In the genomic region with DNA sequence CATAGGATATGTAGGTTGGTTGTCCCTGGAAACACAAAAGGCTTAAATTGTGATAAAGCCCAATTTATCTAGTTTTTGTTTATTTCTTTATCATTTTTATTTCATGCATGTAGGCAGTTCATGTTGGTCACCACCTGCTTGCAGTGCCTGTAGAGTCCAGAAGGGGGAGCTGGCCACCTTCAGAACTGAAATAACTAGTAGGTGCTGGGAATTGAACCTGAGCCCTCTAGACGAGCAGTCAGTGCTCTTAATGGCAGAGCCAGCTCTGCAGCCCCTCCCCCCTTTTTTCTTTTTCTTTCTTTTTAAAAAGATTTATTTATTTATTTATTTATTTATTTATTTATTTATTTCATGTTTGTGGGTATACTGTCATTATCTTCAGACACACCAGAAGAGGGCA, we compare ENCODE assay signal across 12 mouse cellular contexts. TPM values are rescaled to one million over a fixed set of nuclear protein-coding genes. Genes with fewer than 3 reads are reported as not detected.
DNase-seq lines count a peak whose midpoint lies in the region; ATAC-seq and TF ChIP-seq lines count a peak whose summit lies in the region.
"Had no signal": no experiment of that assay in that cellular context is flagged by ENCODE, and none has a peak within 500 bp of the region (broad histone marks: within the 10 kb centered on the region; RNA-seq: fewer than 3 reads in every experiment).

No protein-coding gene starts in this region.

- no peak for ATAC-seq in heart, postnatal 0 days (ENCODE audit: insufficient read depth, low read depth)

- no peak overlapping the region for H3K27ac ChIP-seq in heart, postnatal 0 days (ENCODE audit: low read depth)
- no peak overlapping the region for H3K27ac ChIP-seq in testis, adult 2 months (ENCODE audit: control insufficient read depth, insufficient read depth, low read depth, low read length)
- no peak overlapping the region for H3K27ac ChIP-seq in cortical plate, adult 2 months (ENCODE audit: insufficient read depth, low read length)
- H3K27ac ChIP-seq: forebrain, embryonic 12.5 days; hindbrain, embryonic 13.5 days; midbrain, embryonic 10.5 days; neural tube, embryonic 15.5 days had no signal

- DNase-seq in heart, postnatal 0 days (ENCODE audit: low spot score), result no peak
- no peak for DNase-seq in heart, postnatal 10 days
- no peak for DNase-seq in testis, postnatal 14 days (ENCODE audit: low spot score)
- DNase-seq in testis, postnatal 10 days (ENCODE audit: low spot score), result peak; percentile 49
- no peak for DNase-seq in adrenal gland, postnatal 25 days
- DNase-seq in adrenal gland, postnatal 36 days, result no peak

- intact Hi-C loops in heart, postnatal 10 days (cut with DNase I), result no loop called here

- 66% methylated on average over 1 of the region's 1 CpGs for WGBS in heart, postnatal 0 days

- peak; percentile 21 for TF ChIP-seq CTCF in heart, postnatal 0 days (IDR thresholded peaks at IDR 0.05; ENCODE audit: low read depth)
- TF ChIP-seq CTCF in testis, adult 2 months (IDR thresholded peaks at IDR 0.05; ENCODE audit: control insufficient read depth, insufficient read depth, insufficient replicate concordance, low read depth, low read length), result peak; percentile 59; the same call in 1 of the 2 replicates
- 0 out of 2 replicates have a peak, but pooled peaks have one; percentile 36 for TF ChIP-seq CTCF in cortical plate, adult 2 months (IDR thresholded peaks at IDR 0.05; ENCODE audit: extremely low read depth, insufficient read depth, low read length)

- no peak overlapping the region for H3K4me3 ChIP-seq in heart, postnatal 0 days (ENCODE audit: low read depth, low read length)
- no peak overlapping the region for H3K4me3 ChIP-seq in testis, adult 2 months (ENCODE audit: control insufficient read depth, low read depth, low read length)
- no peak overlapping the region for H3K4me3 ChIP-seq in cortical plate, adult 2 months (ENCODE audit: insufficient read depth, low read length)
- H3K4me3 ChIP-seq: forebrain, embryonic 12.5 days; hindbrain, embryonic 13.5 days; midbrain, embryonic 10.5 days; neural tube, embryonic 15.5 days had no signal

- H3K4me1 ChIP-seq in heart, postnatal 0 days (ENCODE audit: control insufficient read depth, insufficient read depth), result no peaks in the 10 kb centered on the region
- peaks cover 2% of the 10 kb centered on the region; the same call in 1 of the 2 replicates for H3K4me1 ChIP-seq in testis, adult 2 months (ENCODE audit: control insufficient read depth, insufficient read depth, low read length)
- H3K4me1 ChIP-seq in cortical plate, adult 2 months (ENCODE audit: control insufficient read depth, insufficient read depth, low read length), result no peaks in the 10 kb centered on the region
- H3K4me1 ChIP-seq: forebrain, embryonic 12.5 days; hindbrain, embryonic 13.5 days; midbrain, embryonic 10.5 days; neural tube, embryonic 15.5 days had no signal

- TF ChIP-seq EP300 in heart, postnatal 0 days (IDR thresholded peaks at IDR 0.05; ENCODE audit: low read depth), result no peak

- H3K4me2 ChIP-seq in heart, postnatal 0 days (ENCODE audit: low read depth, low read length), result no peak overlapping the region
- H3K4me2 ChIP-seq: forebrain, embryonic 12.5 days; hindbrain, embryonic 13.5 days; neural tube, embryonic 15.5 days had no signal

- no peaks in the 10 kb centered on the region for H3K9me3 ChIP-seq in heart, postnatal 0 days (replicated peaks; ENCODE audit: control insufficient read depth, low read length)
- H3K9me3 ChIP-seq: forebrain, embryonic 12.5 days; hindbrain, embryonic 13.5 days; neural tube, embryonic 15.5 days had no signal

- H3K36me3 ChIP-seq in heart, postnatal 0 days (replicated peaks; ENCODE audit: control insufficient read depth, insufficient read depth, low read length), result no peaks in the 10 kb centered on the region
- no peaks in the 10 kb centered on the region for H3K36me3 ChIP-seq in testis, adult 2 months (ENCODE audit: control insufficient read depth, insufficient read depth, low read length)
- H3K36me3 ChIP-seq: forebrain, embryonic 12.5 days; hindbrain, embryonic 13.5 days; midbrain, embryonic 10.5 days; neural tube, embryonic 15.5 days had no signal

- no peak overlapping the region for H3K9ac ChIP-seq in heart, postnatal 0 days (replicated peaks; ENCODE audit: low read depth, low read length)
- H3K9ac ChIP-seq: forebrain, embryonic 12.5 days; hindbrain, embryonic 13.5 days; neural tube, embryonic 15.5 days had no signal

- H3K27me3 ChIP-seq in heart, postnatal 0 days (ENCODE audit: control insufficient read depth, insufficient read depth, low read length), result peaks cover 17% of the 10 kb centered on the region
- H3K27me3 ChIP-seq in testis, adult 2 months (ENCODE audit: control insufficient read depth, insufficient read depth, low read length), result no peaks in the 10 kb centered on the region

- TF ChIP-seq POLR2A in testis, adult 2 months (IDR thresholded peaks at IDR 0.05; ENCODE audit: control insufficient read depth, low read depth, low read length), result no peak
- no peak for TF ChIP-seq POLR2A in cortical plate, adult 2 months (IDR thresholded peaks at IDR 0.05; ENCODE audit: extremely low read depth, insufficient read depth, low read length)

RNA-seq across cellular contexts. Expression of gene Kcnk13, which starts 9.4 kb away (rescaled TPM):
- 0.12 and 2.6 TPM in 2 replicates for total RNA-seq in heart, postnatal 0 days (2014; rRNA removed; ENCODE audit: low replicate concordance)
- 0.15 and 0.34 TPM in 2 replicates for polyA plus RNA-seq in heart, postnatal 0 days (2015; fragmentation: Nextera tagmentation; extraction: Ambion mirVana)
- total RNA-seq in heart, postnatal 10 days (2021), result under 1 TPM; 0.62 to 0.74 TPM
- polyA plus RNA-seq in testis, adult 2 months (2012; rRNA removed), result 1.3 and 1.7 TPM in 2 replicates
- 4.5 and 6.0 TPM in 2 replicates for polyA plus RNA-seq in cortical plate, adult 2 months (2012; rRNA removed)
- total RNA-seq in adrenal gland, postnatal 25 days (2021), result 0.57 and 0.76 TPM in 2 replicates
- total RNA-seq in adrenal gland, postnatal 36 days (2021), result 1 to 10 TPM in 1 of 2 experiments, under 1 TPM in 1; 0.46 to 1.3 TPM
